ENCODE assay signal across 10 mouse cellular contexts in genomic region chr10:95297024-95297423, GRCm38 (mm10). TPM values are rescaled to one million over a fixed set of nuclear protein-coding genes. Genes with fewer than 3 reads are reported as not detected.
DNase-seq lines count a peak whose midpoint lies in the region; ATAC-seq and TF ChIP-seq lines count a peak whose summit lies in the region.
"Had no signal": no experiment of that assay in that cellular context is flagged by ENCODE, and none has a peak within 500 bp of the region (broad histone marks: within the 10 kb centered on the region; RNA-seq: fewer than 3 reads in every experiment).

No protein-coding gene starts in this region.

- no peak overlapping the region for H3K4me3 ChIP-seq in heart, embryonic 10.5 days
- H3K4me3 ChIP-seq in lung, embryonic 14.5 days (ENCODE audit: low read depth, low read length), result no peak overlapping the region
- no peak overlapping the region for H3K4me3 ChIP-seq in myocyte

- H3K4me1 ChIP-seq in heart, embryonic 10.5 days, result peaks cover 32% of the 10 kb centered on the region
- H3K4me1 ChIP-seq in lung, embryonic 14.5 days (ENCODE audit: insufficient read depth), result peaks cover 12% of the 10 kb centered on the region; the same call in 1 of the 2 replicates

- TF ChIP-seq POLR2A in myocyte (IDR thresholded peaks at IDR 0.05; ENCODE audit: insufficient read length, low read depth), result no peak

- H3K79me2 ChIP-seq in myocyte (ENCODE audit: control insufficient read depth, insufficient read depth), result no peaks in the 10 kb centered on the region

- no peak for TF ChIP-seq CTCF in lung, embryonic 14.5 days (IDR thresholded peaks at IDR 0.05; ENCODE audit: low read depth)

- whole genome bisulfite sequencing in heart, embryonic 10.5 days, result 66% methylated on average over 11 of the region's 11 CpGs
- 44% methylated on average over 11 of the region's 11 CpGs for WGBS in lung, embryonic 14.5 days

- peak; percentile 93 for DNase-seq in heart, adult 11 months
- DNase-seq in heart, embryonic 10.5 days (ENCODE audit: low spot score), result no peak
- peak; percentile 59 for DNase-seq in lung, embryonic 14.5 days
- no peak for DNase-seq in lung, postnatal 4 days
- DNase-seq in heart, postnatal 4 days, result peak; percentile 21
- DNase-seq in urinary bladder, postnatal 25 days (ENCODE audit: low spot score), result no peak
- no peak for DNase-seq in thymus, postnatal 10 days (ENCODE audit: low spot score in 2 of 2)
- DNase-seq: gastrocnemius, postnatal 36 days had no signal

- no peaks in the 10 kb centered on the region for H3K9me3 ChIP-seq in heart, embryonic 10.5 days
- H3K9me3 ChIP-seq in lung, embryonic 14.5 days (ENCODE audit: low read depth, low read length), result no peaks in the 10 kb centered on the region

- H3ac ChIP-seq in myocyte (ENCODE audit: control insufficient read depth, insufficient read length), result no peak overlapping the region

- no peak overlapping the region for H3K27ac ChIP-seq in heart, embryonic 10.5 days
- H3K27ac ChIP-seq in lung, embryonic 14.5 days (ENCODE audit: low read depth), result peak overlapping the region; percentile 13; the same call in 1 of the 2 replicates

- no peak overlapping the region for H3K9ac ChIP-seq in lung, embryonic 14.5 days

- H3K36me3 ChIP-seq in heart, embryonic 10.5 days, result 0 out of 2 replicates have a peak, but pooled peaks cover 3% of the 10 kb centered on the region
- no peaks in the 10 kb centered on the region for H3K36me3 ChIP-seq in lung, embryonic 14.5 days (ENCODE audit: insufficient read depth)
- H3K36me3 ChIP-seq in myocyte (ENCODE audit: control insufficient read depth, insufficient read depth), result no peaks in the 10 kb centered on the region

- H3K27me3 ChIP-seq in heart, embryonic 10.5 days (ENCODE audit: insufficient read depth, poor library complexity, severe bottlenecking), result no peaks in the 10 kb centered on the region
- H3K27me3 ChIP-seq in lung, embryonic 14.5 days (ENCODE audit: insufficient read depth, low read length), result no peaks in the 10 kb centered on the region
- no peaks in the 10 kb centered on the region for H3K27me3 ChIP-seq in myocyte (ENCODE audit: control insufficient read depth, insufficient read depth, insufficient read length)

- 0 out of 2 replicates have a peak, but pooled peaks have one; percentile 35 for ATAC-seq in lung, embryonic 14.5 days (ENCODE audit: insufficient read depth)
- ATAC-seq: CD4-positive, CD25-positive, alpha-beta regulatory T cell, adult 4 months had no signal

- no peak overlapping the region for H3K4me2 ChIP-seq in lung, embryonic 14.5 days
- H3K4me2 ChIP-seq in myocyte (ENCODE audit: low read depth), result peak overlapping the region; percentile 66

TF ChIP-seq in myocyte, 11 proteins besides CTCF, POLR2A, EP300 and RAD21:
- no peak for TF ChIP-seq CEBPB (IDR thresholded peaks at IDR 0.05; ENCODE audit: insufficient read depth, poor library complexity, severe bottlenecking)
- no peak for TF ChIP-seq TCF12 (IDR thresholded peaks at IDR 0.05; ENCODE audit: insufficient read depth, poor library complexity, severe bottlenecking)
- no peak for TF ChIP-seq TCF3 (IDR thresholded peaks at IDR 0.05; ENCODE audit: insufficient read length, low read depth)
- TF ChIP-seq REST (IDR thresholded peaks at IDR 0.05; ENCODE audit: insufficient read depth, insufficient read length), result no peak
- TF ChIP-seq MYOD1 (IDR thresholded peaks at IDR 0.05; ENCODE audit: control insufficient read depth in 1 of 3, insufficient read length in 2 of 3, low read depth in 2 of 3), result no peak
- TF ChIP-seq MAX (IDR thresholded peaks at IDR 0.05; ENCODE audit: low read depth), result no peak
- no peak for TF ChIP-seq E2F4 (IDR thresholded peaks at IDR 0.05; ENCODE audit: insufficient read depth)
- no peak for TF ChIP-seq SRF (IDR thresholded peaks at IDR 0.05; ENCODE audit: control insufficient read depth, insufficient read length, low read depth)
- no peak for TF ChIP-seq USF1 (IDR thresholded peaks at IDR 0.05; ENCODE audit: low read depth)
- TF ChIP-seq MYOG (IDR thresholded peaks at IDR 0.05; ENCODE audit: control insufficient read depth in 1 of 3, insufficient read depth in 1 of 3, insufficient read length in 2 of 3, low read depth in 2 of 3), result no peak
- no peak for TF ChIP-seq POLR2AphosphoS2 (IDR thresholded peaks at IDR 0.05; ENCODE audit: insufficient read length, low read depth)

RNA-seq across cellular contexts. Expression of gene Cradd, which starts 26.9 kb away (rescaled TPM):
- 9.6 and 10.7 TPM in 2 replicates for polyA plus RNA-seq in heart, embryonic 10.5 days (2016; fragmentation: Nextera tagmentation; extraction: Ambion mirVana)
- polyA plus RNA-seq in lung, embryonic 14.5 days (2014; fragmentation: Nextera tagmentation; extraction: Ambion mirVana), result 15.6 TPM in 2 replicates
- 10 to 100 TPM; 11.3 to 12.2 TPM for total RNA-seq in heart, postnatal 4 days (2021)
- polyA plus RNA-seq in myocyte (2012; fragmentation: generic; extraction: Trizol), result 9.5 TPM

Comparison
In these comparisons a context has a peak if more than half of its experiments do, and no peak if none do; other contexts are left out.
1. DNase-seq: peak in heart, adult 11 months (single experiment), lung, embryonic 14.5 days (single experiment) and heart, postnatal 4 days (single experiment); none in heart, embryonic 10.5 days (single experiment), lung, postnatal 4 days (0 of 2), urinary bladder, postnatal 25 days (single experiment) and thymus, postnatal 10 days (0 of 2).